Mouse (Mus musculus) liver, embryonic 14.5 days (tissue): ENCODE results near the gene Sik3. TPM values are rescaled to one million over a fixed set of nuclear protein-coding genes. Genes with fewer than 3 reads are reported as not detected.

Source experiments
- ATAC-seq: fragments of 200-750 bp; cut with Nextera tagmentation; 2 replicates; pipeline ENCODE4 v1.8.0; 2017; ENCODE audit warnings: moderate number of reproducible peaks, mild to moderate bottlenecking, moderate library complexity; ENCODE audit not compliant: insufficient read depth
- DNase-seq, 3 experiments: peaks; one replicate each; pipeline ENCODE4 v3.0.0-alpha.2; 2012 to 2013; ENCODE audit warnings: low read depth in 3 of 3, low spot score in 3 of 3
- H3K27ac ChIP-seq: fragments of 300-500 bp; sonication (generic); 2 replicates; pipeline ENCODE4 v1.5.1; 2014; ENCODE audit warnings: moderate library complexity, mild to moderate bottlenecking, control low read depth, inconsistent platforms
- H3K27me3 ChIP-seq: fragments of 300-500 bp; sonication (generic); 2 replicates; pipeline ENCODE4 v1.6.1; 2014; ENCODE audit warnings: mild to moderate bottlenecking, low read length, moderate library complexity; ENCODE audit not compliant: control insufficient read depth, insufficient read depth
- H3K36me3 ChIP-seq: fragments of 300-500 bp; sonication (generic); replicated peaks from 2 replicates; pipeline ENCODE4 v1.6.1; 2014; ENCODE audit warnings: low read depth; ENCODE audit not compliant: control insufficient read depth, insufficient read depth
- H3K4me1 ChIP-seq, 2 experiments: fragments of 200-500 bp in 1 of 2; fragments of 300-500 bp in 1 of 2; sonication (generic) in 1 of 2; replicated peaks; 2 replicates each; pipeline ENCODE4 v1.6.1; 2012 to 2014; ENCODE audit warnings: antibody characterized with exemption in 1 of 2, inconsistent platforms in 1 of 2, low read length in 1 of 2; ENCODE audit not compliant: control insufficient read depth in 2 of 2, insufficient read depth in 2 of 2
- H3K4me2 ChIP-seq: fragments of 300-500 bp; sonication (generic); 2 replicates; pipeline ENCODE4 v1.6.1; 2014; ENCODE audit warnings: low read depth, mild to moderate bottlenecking, control low read depth, moderate library complexity
- H3K4me3 ChIP-seq, 2 experiments: fragments of 200-500 bp in 1 of 2; fragments of 300-500 bp in 1 of 2; sonication (generic) in 1 of 2; 2 replicates each; pipeline ENCODE4 v1.5.1; 2012 to 2014; ENCODE audit warnings: low read depth in 2 of 2, low read length in 2 of 2, mild to moderate bottlenecking in 2 of 2, control low read depth in 1 of 2, inconsistent platforms in 1 of 2, moderate library complexity in 1 of 2; ENCODE audit not compliant: insufficient read depth in 1 of 2
- H3K9ac ChIP-seq: fragments of 300-500 bp; sonication (generic); replicated peaks from 2 replicates; pipeline ENCODE4 v1.6.1; 2014; ENCODE audit warnings: mild to moderate bottlenecking, control low read depth, moderate library complexity
- H3K9me3 ChIP-seq: fragments of 300-500 bp; sonication (generic); 2 replicates; pipeline ENCODE4 v1.6.1; 2016; ENCODE audit warnings: low read length, mixed read lengths; ENCODE audit not compliant: control insufficient read depth
- CTCF ChIP-seq: IDR thresholded peaks from 2 replicates; pipeline ENCODE4 v1.5.1; 2016; ENCODE audit warnings: antibody characterized with exemption, low read depth, control low read depth
- EP300 ChIP-seq: IDR thresholded peaks from 2 replicates; pipeline ENCODE4 v1.6.1; 2016; ENCODE audit warnings: antibody characterized with exemption, low read depth
- WGBS: fragments of 180-500 bp; shearing (Covaris S2); extraction: QIAGEN DNeasy Blood & Tissue Kit; methylation state at CpG from one replicate; pipeline ENCODE4 v1.1.7; 2014; ENCODE audit not compliant: insufficient replicate concordance; 5-methylcytosine and 5-hydroxymethylcytosine counted together
- polyA plus RNA-seq, 2 experiments: library from polyadenylated mRNA; depleted of rRNA in 1 of 2; stranded (reverse) in 1 of 2; unstranded in 1 of 2; fragments of >200 nt; fragmentation: Nextera tagmentation in 1 of 2; extraction: Ambion mirVana in 1 of 2; gene quantifications; 2 replicates each; pipeline versions ENCODE4 v1.2.1 to v1.2.3; 2012 to 2014

Gene Sik3
- polyA plus RNA-seq, 2 experiments, result 2.1 to 3.0 TPM

DNA sequence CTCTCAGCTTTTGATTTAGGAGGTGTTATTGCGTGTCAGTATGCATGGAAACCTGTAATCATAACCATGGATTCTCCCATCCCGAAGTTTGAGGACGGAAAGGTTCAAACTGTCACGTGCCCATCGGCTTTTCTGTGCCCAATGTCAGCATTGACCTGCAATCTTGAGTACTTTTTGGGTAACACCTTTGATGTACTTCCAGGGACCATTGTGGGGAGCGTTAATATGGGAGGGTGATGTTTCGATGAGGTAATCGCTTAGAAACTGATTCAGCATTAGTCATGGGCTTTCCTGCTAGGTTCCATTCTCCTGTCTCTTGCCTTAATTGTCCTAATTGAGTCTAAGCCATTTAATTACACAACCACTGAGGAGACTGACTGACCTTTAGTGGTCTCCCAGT, 24.3 kb downstream of the Sik3 start:
- Histone ChIP-seq H3K27ac (no peak overlapping the region), H3K27me3 (no peaks in the 10 kb centered on the region), H3K4me1 (0 out of 4 replicates have a peak, but pooled peaks cover 0 to 6% of the 10 kb centered on the region in 2 experiments), H3K9me3 (no peaks in the 10 kb centered on the region), H3K4me2 (no peak overlapping the region), H3K36me3 (no peaks in the 10 kb centered on the region), H3K4me3 (no peak overlapping the region), H3K9ac (no peak overlapping the region)
- 84% methylated on average over 8 of the region's 8 CpGs for WGBS
- TF ChIP-seq CTCF, result no peak
- TF ChIP-seq EP300, result no peak
- ATAC-seq (no peak), DNase-seq (no peak)

DNA sequence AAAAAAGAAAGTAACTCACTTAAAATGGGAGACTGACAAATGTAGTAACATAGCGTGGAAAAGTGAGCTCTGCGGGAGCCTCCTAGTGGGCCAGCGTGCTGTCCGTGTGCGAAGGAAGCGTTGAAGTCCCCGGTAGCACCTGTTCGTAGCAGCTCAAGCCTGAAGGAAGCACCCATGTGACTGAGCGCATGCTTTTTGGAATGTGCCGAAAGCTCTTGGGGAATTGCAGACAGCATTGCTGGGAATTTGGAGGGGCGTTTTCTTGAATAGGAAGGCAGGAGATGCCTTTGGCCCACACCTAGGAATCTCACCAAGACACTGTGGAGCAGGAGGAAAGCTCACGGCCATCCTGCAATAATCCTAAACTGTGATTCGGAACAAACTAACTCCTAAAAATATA, 26.2 kb downstream of the Sik3 start:
- TF ChIP-seq EP300, result no peak
- no peak for TF ChIP-seq CTCF
- H3K4me3 ChIP-seq, result no peak overlapping the region
- H3K36me3 ChIP-seq, result no peaks in the 10 kb centered on the region
- H3K4me1 ChIP-seq, result no peaks in the 10 kb centered on the region
- no peak for DNase-seq
- no peak overlapping the region for H3K9ac ChIP-seq
- H3K9me3 ChIP-seq, result no peaks in the 10 kb centered on the region
- no peak for ATAC-seq
- H3K27me3 ChIP-seq, result no peaks in the 10 kb centered on the region
- H3K27ac ChIP-seq, result no peak overlapping the region
- no peak overlapping the region for H3K4me2 ChIP-seq
- WGBS, result 89% methylated on average over 13 of the region's 13 CpGs

DNA sequence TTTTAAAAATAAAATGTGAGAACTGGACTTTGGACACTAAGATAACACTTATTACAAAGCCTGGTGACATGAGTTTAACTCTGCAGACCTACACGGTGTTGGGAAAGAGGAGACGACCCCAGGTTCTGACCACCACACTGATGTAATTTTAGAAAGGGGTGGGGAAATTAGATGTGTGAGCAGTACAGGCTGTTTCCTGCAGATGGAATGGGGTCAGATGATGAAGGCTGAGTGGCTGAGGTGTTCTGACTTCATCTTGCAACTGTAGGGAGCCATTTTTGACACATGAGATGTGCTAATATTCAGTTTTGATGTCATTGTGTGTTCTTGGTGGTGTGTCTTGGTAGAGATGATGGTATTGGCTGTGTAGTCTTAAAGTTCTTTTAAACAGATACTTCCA, 28.6 kb downstream of the Sik3 start:
- Histone ChIP-seq H3K4me3 (no peak overlapping the region), H3K4me2 (no peak overlapping the region), H3K9me3 (no peaks in the 10 kb centered on the region), H3K27ac (no peak overlapping the region), H3K27me3 (no peaks in the 10 kb centered on the region), H3K9ac (no peak overlapping the region), H3K36me3 (no peaks in the 10 kb centered on the region), H3K4me1 (no peaks in the 10 kb centered on the region)
- ATAC-seq, result no peak
- WGBS, result 50% methylated on average over 2 of the region's 2 CpGs
- TF ChIP-seq EP300, result no peak
- TF ChIP-seq CTCF, result no peak
- no peak for DNase-seq

DNA sequence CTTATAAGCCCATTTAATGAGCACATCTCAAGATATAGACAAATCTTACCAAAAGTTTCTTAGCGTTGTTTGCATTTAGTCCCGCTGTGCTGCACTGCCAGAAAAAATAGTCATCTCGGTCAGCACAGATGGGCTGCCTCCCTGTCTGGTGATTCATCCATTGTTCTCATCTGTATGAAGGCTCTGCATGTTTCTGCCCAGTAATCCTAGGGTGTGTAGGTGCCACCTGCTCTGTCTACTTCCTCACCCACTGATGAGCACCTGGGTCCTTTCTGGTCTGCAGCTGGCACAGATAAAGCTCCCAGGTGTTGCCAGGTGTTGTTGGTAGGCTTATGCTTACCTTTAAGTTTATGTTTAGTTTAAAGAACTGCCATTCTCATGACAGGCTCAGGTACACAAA, 29.8 kb downstream of the Sik3 start:
- Histone ChIP-seq H3K27me3 (no peaks in the 10 kb centered on the region), H3K27ac (no peak overlapping the region), H3K4me2 (no peak overlapping the region), H3K36me3 (no peaks in the 10 kb centered on the region), H3K9ac (no peak overlapping the region), H3K9me3 (no peaks in the 10 kb centered on the region), H3K4me3 (no peak overlapping the region), H3K4me1 (no peaks in the 10 kb centered on the region)
- ATAC-seq (no peak), DNase-seq (no peak)
- WGBS, result 79% methylated on average over 3 of the region's 3 CpGs
- TF ChIP-seq CTCF, result no peak

DNA sequence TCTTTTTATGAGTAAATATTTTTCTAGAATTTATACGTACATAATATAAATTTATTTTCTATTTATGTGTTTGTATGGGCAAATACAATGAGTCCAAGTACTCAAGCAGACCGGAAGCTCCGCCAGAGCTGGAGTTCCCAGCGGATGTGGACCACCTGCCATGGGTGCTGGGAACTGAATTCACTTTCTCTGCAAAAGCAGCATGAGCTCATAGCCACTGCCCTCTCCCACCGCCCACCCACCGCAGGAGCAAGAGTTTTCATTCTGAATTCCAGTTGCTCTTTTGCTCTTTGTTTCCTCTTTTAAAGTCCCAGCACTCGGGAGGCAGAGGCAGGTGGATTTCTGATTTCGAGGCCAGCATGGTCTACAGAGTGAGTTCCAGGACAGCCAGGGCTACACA, 31.0 kb downstream of the Sik3 start:
- 78% methylated on average over 8 of the region's 8 CpGs for WGBS
- H3K36me3 ChIP-seq, result no peaks in the 10 kb centered on the region
- H3K4me1 ChIP-seq, result peaks cover 0 to 4% of the 10 kb centered on the region in 2 experiments; a peak in 1 of 4 replicates
- no peak overlapping the region for H3K27ac ChIP-seq
- H3K9me3 ChIP-seq, result no peaks in the 10 kb centered on the region
- no peak overlapping the region for H3K4me2 ChIP-seq
- DNase-seq (no peak), ATAC-seq (no peak)
- no peak for TF ChIP-seq CTCF
- no peak for TF ChIP-seq EP300
- no peak overlapping the region for H3K4me3 ChIP-seq
- H3K9ac ChIP-seq, result no peak overlapping the region
- H3K27me3 ChIP-seq, result no peaks in the 10 kb centered on the region
